Mouse (Mus musculus) cerebellum, adult 2 months (tissue): ENCODE data around the gene Bbs10.

ENCODE experiments used
- CTCF ChIP-seq: fragments of 200-500 bp; IDR thresholded peaks from 2 replicates; pipeline ENCODE4 v1.5.1; 2011; ENCODE audit warnings: low read depth, mild to moderate bottlenecking, control low read depth, low read length, moderate library complexity, borderline replicate concordance; ENCODE audit not compliant: insufficient read depth
- POLR2A ChIP-seq: fragments of 200-500 bp; IDR thresholded peaks from 2 replicates; pipeline ENCODE4 v1.6.1; 2011; ENCODE audit warnings: low read length, control low read depth, borderline replicate concordance; ENCODE audit not compliant: insufficient read depth

DNA sequence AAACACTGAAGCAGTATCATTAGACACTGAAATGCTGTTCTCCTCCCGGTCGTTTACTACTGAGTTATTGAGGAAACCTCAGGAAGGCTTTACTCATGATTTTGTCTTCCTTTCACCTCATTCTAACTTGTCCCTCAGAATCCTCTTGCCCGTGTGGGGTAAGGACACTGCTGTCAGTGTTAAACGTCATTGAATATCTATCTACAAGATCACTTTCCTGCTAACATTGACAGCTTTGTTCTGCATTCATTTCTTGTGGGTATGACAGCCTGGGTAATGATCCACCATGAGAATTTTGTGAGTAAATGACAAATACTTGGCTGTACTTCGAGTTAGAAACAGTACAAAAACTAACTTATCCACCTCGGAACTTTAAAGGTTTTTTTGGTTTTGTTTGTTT lies 848 bp upstream of the Bbs10 start:
- TF ChIP-seq POLR2A (no peak), CTCF (no peak)
